Mouse (Mus musculus): ENCODE data around the gene Nelfe. TPM values are rescaled to one million over a fixed set of nuclear protein-coding genes. Genes with fewer than 3 reads are reported as not detected.
"Not testable (repeated sequence)": the region's sequence is repeated elsewhere in the genome, so short reads cannot be mapped to it uniquely, and the experiment has no call there.

Gene Nelfe
- polyA plus RNA-seq (2016; fragmentation: Nextera tagmentation; extraction: Ambion mirVana): 137 and 139 TPM in 2 replicates

DNA sequence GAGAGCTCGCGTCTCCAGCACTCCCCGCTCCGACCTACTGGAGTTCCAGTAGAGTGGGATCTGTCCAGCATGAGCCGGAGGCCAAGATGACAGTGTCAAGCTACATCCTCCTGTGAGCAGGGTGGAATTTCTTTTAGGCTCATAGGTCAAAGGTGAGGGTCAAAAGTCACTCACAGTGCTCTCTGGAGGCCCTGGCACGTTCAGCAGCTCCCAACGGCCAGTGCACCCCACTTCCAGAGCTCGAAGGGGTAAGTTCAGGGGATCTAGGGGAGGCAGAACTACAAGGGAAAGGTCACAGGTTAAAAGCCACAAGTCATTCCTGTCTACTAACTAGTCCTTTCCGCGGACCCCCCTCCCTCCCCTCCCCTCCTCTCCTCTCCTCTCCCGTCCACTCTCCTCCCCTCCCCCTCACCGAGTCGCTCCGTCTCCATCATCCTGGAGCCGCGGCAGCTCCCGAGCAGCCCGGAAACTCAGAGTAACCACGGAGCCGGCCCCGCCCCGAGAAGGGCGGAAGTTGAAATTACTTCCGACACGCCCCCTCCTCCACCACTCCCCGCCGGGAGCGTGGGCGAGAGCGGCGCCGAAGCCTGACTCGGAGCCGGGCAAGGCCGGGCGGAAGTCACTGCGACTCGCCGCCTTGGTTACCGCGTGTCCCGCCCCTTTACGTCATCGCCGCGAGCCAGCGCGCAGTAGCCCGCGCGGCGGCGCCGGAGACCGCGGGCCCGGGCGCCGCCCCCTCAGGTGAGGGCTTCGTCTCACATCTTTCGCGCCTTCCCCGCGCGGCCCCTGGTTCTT lies at the start of gene Nelfe, which contains the start of gene Skiv2l:
Gene Nelfe, plus strand, starts transcription at position 670 of the 795 bp plus-strand sequence.
Gene Skiv2l, minus strand, starts transcription at position 489 of the 795 bp plus-strand sequence.
- peak within 1 kb of the TSS; percentile 86 for H3K27ac ChIP-seq

DNA sequence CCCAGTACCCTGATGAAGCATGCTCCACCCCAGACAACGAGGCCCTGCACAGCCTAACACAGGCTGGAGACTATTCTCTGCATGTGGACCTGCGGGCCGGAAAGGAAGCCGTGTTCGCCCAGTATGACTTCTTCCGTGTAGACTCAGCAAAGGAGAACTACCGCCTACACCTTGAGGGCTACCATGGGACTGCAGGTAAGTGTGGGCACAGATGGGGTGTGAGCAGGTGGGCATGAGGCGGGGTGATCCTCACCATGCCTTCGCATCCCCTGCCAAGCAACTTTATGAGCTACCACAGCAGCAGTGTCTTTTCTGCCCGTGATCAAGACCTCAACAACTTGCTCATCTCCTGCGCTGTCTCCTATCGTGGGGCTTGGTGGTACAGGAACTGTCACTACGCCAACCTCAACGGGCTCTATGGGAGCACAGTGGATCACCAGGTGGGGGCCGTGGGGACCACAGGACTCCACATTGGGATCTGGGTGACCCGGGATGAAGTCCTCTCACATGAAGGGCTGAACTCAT lies 49.3 kb upstream of the Nelfe start:
- not testable (repeated sequence) for H3K36me3 ChIP-seq; H3K9me3 ChIP-seq; H3K4me3 ChIP-seq; DNase-seq (ENCODE audit: low spot score); H3K27me3 ChIP-seq (ENCODE audit: insufficient read depth, poor library complexity, severe bottlenecking); H3K27ac ChIP-seq; H3K4me1 ChIP-seq (replicated peaks)
- WGBS: 94% methylated on average over 16 of the region's 16 CpGs

More for the DNA sequence above, at the start of gene Nelfe, which contains the start of gene Skiv2l:
- Histone ChIP-seq H3K27me3 (ENCODE audit: insufficient read depth, poor library complexity, severe bottlenecking) (no peaks in the 10 kb centered on the region), H3K4me1 (replicated peaks) (peaks cover 27% of the 10 kb centered on the region), H3K9me3 (no peaks in the 10 kb centered on the region), H3K36me3 (peaks cover 63% of the 10 kb centered on the region), H3K4me3 (peak within 1 kb of the TSS; percentile 72)
- under 1% methylated on average over 65 of the region's 65 CpGs for WGBS
- peak; percentile 98 for DNase-seq (ENCODE audit: low spot score)

- not testable (repeated sequence) for DNase-seq (ENCODE audit: low spot score); H3K4me1 ChIP-seq (replicated peaks); H3K4me3 ChIP-seq; H3K27me3 ChIP-seq (ENCODE audit: insufficient read depth, poor library complexity, severe bottlenecking); H3K36me3 ChIP-seq; H3K27ac ChIP-seq; H3K9me3 ChIP-seq
- 90% methylated on average over 9 of the region's 9 CpGs for WGBS
These were observed 47.4 kb upstream of the Nelfe start for GRCm38 (mm10) chr17:34802756-34803155.

DNA sequence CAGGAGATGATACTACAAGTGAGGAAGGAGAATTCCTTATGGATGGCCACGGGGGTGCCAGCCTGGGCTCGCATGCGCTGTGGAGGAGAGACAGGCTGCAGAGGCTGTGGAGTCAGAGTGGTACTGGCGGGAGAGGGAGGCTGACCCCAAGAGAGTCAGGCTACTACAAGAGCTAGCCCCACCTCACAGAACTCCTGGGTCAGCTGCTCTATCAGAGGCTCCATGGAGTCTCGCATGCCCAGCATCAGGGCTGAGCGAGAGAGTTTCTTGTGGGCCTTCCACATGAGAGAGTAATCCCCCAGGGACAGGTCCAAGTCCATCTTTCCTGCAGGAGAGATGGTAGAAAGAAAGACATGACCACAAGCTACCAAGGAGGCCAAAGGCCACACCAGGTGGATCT lies 46.8 kb upstream of the Nelfe start:
- not testable (repeated sequence) for H3K27me3 ChIP-seq (ENCODE audit: insufficient read depth, poor library complexity, severe bottlenecking); H3K4me3 ChIP-seq; H3K36me3 ChIP-seq; DNase-seq (ENCODE audit: low spot score); H3K27ac ChIP-seq; H3K9me3 ChIP-seq; H3K4me1 ChIP-seq (replicated peaks)
- 88% methylated on average over 6 of the region's 6 CpGs for WGBS

DNA sequence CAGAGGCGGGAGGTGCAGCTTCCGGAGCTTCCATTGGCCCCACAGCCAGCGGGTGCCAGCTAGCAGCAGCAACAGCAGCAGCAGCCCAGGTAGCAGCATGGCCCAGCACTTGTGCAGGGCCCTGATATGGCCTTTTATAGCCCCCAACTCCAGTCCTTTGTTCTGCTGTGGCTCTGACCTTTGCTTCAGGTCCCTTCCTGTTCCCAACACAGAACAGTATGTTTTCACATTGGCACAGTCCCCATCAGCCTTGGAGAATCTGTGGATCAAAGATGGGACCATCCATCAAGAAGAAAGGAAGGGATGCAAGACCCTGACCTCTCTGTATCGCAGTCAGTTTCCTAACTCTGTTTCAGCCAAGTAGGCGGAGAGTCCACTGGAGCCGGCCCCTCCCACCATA lies 45.9 kb upstream of the Nelfe start, which contains the start of gene Cyp21a1:
Gene Cyp21a1, minus strand, starts transcription at position 261 of the 400 bp plus-strand sequence.
- H3K27ac ChIP-seq; H3K27me3 ChIP-seq (ENCODE audit: insufficient read depth, poor library complexity, severe bottlenecking); DNase-seq (ENCODE audit: low spot score); H3K36me3 ChIP-seq; H3K4me1 ChIP-seq (replicated peaks); H3K4me3 ChIP-seq; H3K9me3 ChIP-seq: not testable (repeated sequence)
- 91% methylated on average over 6 of the region's 6 CpGs for WGBS

GRCm38 (mm10) chr17:34804871-34805562 lies 45.2 kb upstream of the Nelfe start:
- H3K36me3 ChIP-seq: no peaks in the 10 kb centered on the region
- no peak overlapping the region for H3K4me3 ChIP-seq
- no peaks in the 10 kb centered on the region for H3K4me1 ChIP-seq (replicated peaks)
- H3K27me3 ChIP-seq (ENCODE audit: insufficient read depth, poor library complexity, severe bottlenecking): no peaks in the 10 kb centered on the region
- no peak for DNase-seq (ENCODE audit: low spot score)
- WGBS: 74% methylated on average over 6 of the region's 6 CpGs
- peaks cover 9% of the 10 kb centered on the region for H3K9me3 ChIP-seq
- no peak overlapping the region for H3K27ac ChIP-seq

GRCm38 (mm10) chr17:34807176-34807575 lies 43.0 kb upstream of the Nelfe start:
- Histone ChIP-seq H3K4me1 (replicated peaks) (no peaks in the 10 kb centered on the region), H3K9me3 (peaks cover 9% of the 10 kb centered on the region), H3K4me3 (no peak overlapping the region), H3K27me3 (ENCODE audit: insufficient read depth, poor library complexity, severe bottlenecking) (no peaks in the 10 kb centered on the region), H3K27ac (no peak overlapping the region), H3K36me3 (no peaks in the 10 kb centered on the region)
- DNase-seq (ENCODE audit: low spot score): no peak
- WGBS: 67% methylated on average over 3 of the region's 3 CpGs

GRCm38 (mm10) chr17:34808599-34809205 lies 41.5 kb upstream of the Nelfe start:
- Histone ChIP-seq H3K9me3 (peaks cover 9% of the 10 kb centered on the region), H3K27me3 (ENCODE audit: insufficient read depth, poor library complexity, severe bottlenecking) (no peaks in the 10 kb centered on the region), H3K4me1 (replicated peaks) (no peaks in the 10 kb centered on the region), H3K27ac (no peak overlapping the region), H3K4me3 (no peak overlapping the region), H3K36me3 (no peaks in the 10 kb centered on the region)
- WGBS: 84% methylated on average over 6 of the region's 6 CpGs
- no peak for DNase-seq (ENCODE audit: low spot score)

DNA sequence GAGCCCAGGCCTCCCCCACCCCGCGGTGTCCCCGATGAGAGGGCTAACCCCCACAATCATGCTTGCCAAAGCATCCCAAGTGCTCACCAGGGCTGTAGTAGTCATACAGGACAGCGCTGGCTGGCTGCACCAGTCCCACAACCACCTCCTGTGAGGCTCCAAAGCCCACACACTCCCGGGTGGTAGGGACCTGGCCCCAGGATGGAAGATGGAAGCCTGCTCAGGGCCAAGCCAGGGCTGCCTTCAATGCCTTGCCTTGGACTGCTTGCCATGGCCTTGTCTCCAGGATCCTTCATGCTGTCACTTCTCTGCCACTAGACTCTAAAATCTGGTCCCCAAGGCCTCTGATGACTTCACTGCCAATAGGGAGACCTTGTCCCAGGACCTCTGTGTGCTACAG lies 39.8 kb upstream of the Nelfe start:
- not testable (repeated sequence) for H3K4me3 ChIP-seq; H3K9me3 ChIP-seq; H3K27ac ChIP-seq; H3K4me1 ChIP-seq (replicated peaks); DNase-seq (ENCODE audit: low spot score); H3K36me3 ChIP-seq; H3K27me3 ChIP-seq (ENCODE audit: insufficient read depth, poor library complexity, severe bottlenecking)
- 85% methylated on average over 5 of the region's 5 CpGs for WGBS

DNA sequence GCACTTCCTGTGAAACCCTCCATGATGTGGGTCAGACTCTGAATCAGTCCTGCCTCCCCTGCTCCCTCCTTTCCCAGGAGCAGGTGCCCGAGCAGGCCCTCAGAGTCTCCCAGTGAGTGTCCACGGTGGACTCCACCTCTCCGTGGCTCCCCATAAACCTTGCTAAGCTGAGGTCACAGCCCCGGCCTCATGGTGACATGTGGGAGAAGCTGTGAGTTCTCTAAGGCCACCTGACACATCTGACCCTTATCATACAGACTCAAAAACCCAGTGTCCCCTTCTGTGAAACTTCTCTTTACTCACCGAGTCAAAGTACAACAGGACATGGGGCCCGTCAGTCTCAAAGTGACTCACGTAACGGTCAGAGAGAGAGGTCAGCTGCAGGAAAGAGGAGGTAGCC lies 39.4 kb upstream of the Nelfe start:
- not testable (repeated sequence) for DNase-seq (ENCODE audit: low spot score); H3K4me1 ChIP-seq (replicated peaks); H3K4me3 ChIP-seq; H3K27me3 ChIP-seq (ENCODE audit: insufficient read depth, poor library complexity, severe bottlenecking); H3K36me3 ChIP-seq; H3K27ac ChIP-seq; H3K9me3 ChIP-seq
- WGBS: 87% methylated on average over 8 of the region's 8 CpGs

- H3K27ac ChIP-seq: no peak overlapping the region
- no peaks in the 10 kb centered on the region for H3K9me3 ChIP-seq
- no peaks in the 10 kb centered on the region for H3K36me3 ChIP-seq
- H3K4me1 ChIP-seq (replicated peaks): no peaks in the 10 kb centered on the region
- H3K4me3 ChIP-seq: no peak overlapping the region
- DNase-seq (ENCODE audit: low spot score): no peak
- H3K27me3 ChIP-seq (ENCODE audit: insufficient read depth, poor library complexity, severe bottlenecking): no peaks in the 10 kb centered on the region
- WGBS: 77% methylated on average over 15 of the region's 15 CpGs
These were observed 38.9 kb upstream of the Nelfe start for GRCm38 (mm10) chr17:34811275-34811674.

GRCm38 (mm10) chr17:34813747-34814146 lies 36.4 kb upstream of the Nelfe start:
- 60% methylated on average over 12 of the region's 12 CpGs for WGBS
- H3K36me3 ChIP-seq; H3K4me3 ChIP-seq; H3K27me3 ChIP-seq (ENCODE audit: insufficient read depth, poor library complexity, severe bottlenecking); H3K4me1 ChIP-seq (replicated peaks); H3K27ac ChIP-seq; H3K9me3 ChIP-seq: not testable (repeated sequence)
- peak; percentile 26 for DNase-seq (ENCODE audit: low spot score)
